Mouse (Mus musculus) forebrain, postnatal 0 days (tissue): ENCODE data around the gene Cdk2ap1. TPM values are rescaled to one million over a fixed set of nuclear protein-coding genes. Genes with fewer than 3 reads are reported as not detected.
"Not testable (repeated sequence)": the region's sequence is repeated elsewhere in the genome, so short reads cannot be mapped to it uniquely, and the experiment has no call there.

ENCODE experiments used
- ATAC-seq: fragments of 200-750 bp; cut with Nextera tagmentation; 2 replicates; pipeline ENCODE4 v1.8.0; 2017; ENCODE audit warnings: mild to moderate bottlenecking, moderate library complexity
- DNase-seq: peaks from one replicate; pipeline ENCODE4 v3.0.0-alpha.2; 2015
- H3K27ac ChIP-seq: fragments of 300-500 bp; sonication (generic); 2 replicates; pipeline ENCODE4 v1.5.1; 2014; ENCODE audit warnings: low read depth, mild to moderate bottlenecking, antibody characterized with exemption, low read length, moderate library complexity, mixed read lengths
- H3K27me3 ChIP-seq: fragments of 300-500 bp; sonication (generic); 2 replicates; pipeline ENCODE4 v1.6.1; 2014; ENCODE audit warnings: mild to moderate bottlenecking, low read length, mixed read lengths; ENCODE audit not compliant: insufficient read depth
- H3K36me3 ChIP-seq: fragments of 300-500 bp; sonication (generic); 2 replicates; pipeline ENCODE4 v1.6.1; 2014; ENCODE audit warnings: mild to moderate bottlenecking, moderate library complexity; ENCODE audit not compliant: insufficient read depth
- H3K4me1 ChIP-seq: fragments of 300-500 bp; sonication (generic); 2 replicates; pipeline ENCODE4 v1.6.1; 2014; ENCODE audit warnings: antibody characterized with exemption; ENCODE audit not compliant: insufficient read depth
- H3K4me2 ChIP-seq: fragments of 300-500 bp; sonication (generic); 2 replicates; pipeline ENCODE4 v1.6.1; 2014; ENCODE audit warnings: low read depth, mild to moderate bottlenecking, moderate library complexity
- H3K4me3 ChIP-seq: fragments of 300-500 bp; sonication (generic); 2 replicates; pipeline ENCODE4 v1.5.1; 2014; ENCODE audit warnings: low read depth, low read length, mixed read lengths
- H3K9ac ChIP-seq: fragments of 300-500 bp; sonication (generic); 2 replicates; pipeline ENCODE4 v1.6.1; 2014; ENCODE audit warnings: mild to moderate bottlenecking
- H3K9me3 ChIP-seq: fragments of 300-500 bp; sonication (generic); 2 replicates; pipeline ENCODE4 v1.6.1; 2016; ENCODE audit warnings: low read length
- CTCF ChIP-seq: sonication (generic); IDR thresholded peaks from 2 replicates; pipeline ENCODE4 v1.5.1; 2016; ENCODE audit warnings: antibody characterized with exemption, control low read depth, low read depth
- WGBS: fragments of 180-500 bp; shearing (Covaris S2); extraction: QIAGEN DNeasy Blood & Tissue Kit; methylation state at CpG from one replicate; pipeline ENCODE4 v1.1.7; 2014; 5-methylcytosine and 5-hydroxymethylcytosine counted together
- polyA plus RNA-seq: library from polyadenylated mRNA; unstranded; fragments of >200 nt; fragmentation: Nextera tagmentation; extraction: Ambion mirVana; gene quantifications from 2 replicates; pipeline ENCODE4 v1.2.1, GENCODE M21; 2015
- total RNA-seq: library from RNA; depleted of rRNA; stranded (reverse); fragments of >200 nt; gene quantifications from 2 replicates; pipeline ENCODE4 v1.2.3, GENCODE M21; 2014; rRNA removed

Cdk2ap1 gene
- total and polyA plus RNA-seq, 2 experiments from 2014 or later, result 101 to 183 TPM

- Histone ChIP-seq H3K9ac (no peak overlapping the region), H3K36me3 (peaks cover 49% of the 10 kb centered on the region), H3K27me3 (no peaks in the 10 kb centered on the region), H3K4me2 (no peak overlapping the region), H3K4me3 (no peak overlapping the region), H3K9me3 (no peaks in the 10 kb centered on the region), H3K27ac (no peak overlapping the region), H3K4me1 (no peaks in the 10 kb centered on the region)
- no peak for ATAC-seq
- no peak for DNase-seq
- 85% methylated on average over 11 of the region's 11 CpGs for WGBS
- no peak for TF ChIP-seq CTCF
Observed at GRCm38 (mm10) chr5:124315941-124316340, 46.9 kb downstream of the Cdk2ap1 start.

GRCm38 (mm10) chr5:124315498-124315897 is 47.4 kb downstream of the Cdk2ap1 start:
- no peak overlapping the region for H3K27ac ChIP-seq
- ATAC-seq (no peak), DNase-seq (no peak)
- WGBS, result 93% methylated on average over 9 of the region's 9 CpGs
- no peak overlapping the region for H3K4me2 ChIP-seq
- H3K9me3 ChIP-seq, result no peaks in the 10 kb centered on the region
- H3K27me3 ChIP-seq, result no peaks in the 10 kb centered on the region
- H3K4me1 ChIP-seq, result no peaks in the 10 kb centered on the region
- no peak overlapping the region for H3K9ac ChIP-seq
- H3K4me3 ChIP-seq, result no peak overlapping the region
- peaks cover 52% of the 10 kb centered on the region for H3K36me3 ChIP-seq
- no peak for TF ChIP-seq CTCF

GRCm38 (mm10) chr5:124310091-124310490 is 52.8 kb downstream of the Cdk2ap1 start:
- H3K27ac ChIP-seq, result no peak overlapping the region
- H3K36me3 ChIP-seq, result peaks cover 55% of the 10 kb centered on the region

GRCm38 (mm10) chr5:124309155-124309554 is 53.7 kb downstream of the Cdk2ap1 start:
- Histone ChIP-seq H3K4me3 (no peak overlapping the region), H3K9me3 (no peaks in the 10 kb centered on the region), H3K36me3 (peaks cover 50% of the 10 kb centered on the region), H3K4me1 (no peaks in the 10 kb centered on the region), H3K9ac (no peak overlapping the region), H3K27me3 (no peaks in the 10 kb centered on the region), H3K27ac (no peak overlapping the region), H3K4me2 (no peak overlapping the region)
- DNase-seq (no peak), ATAC-seq (no peak)
- 55% methylated on average over 10 of the region's 10 CpGs for WGBS
- TF ChIP-seq CTCF, result no peak

More at GRCm38 (mm10) chr5:124310091-124310490, 52.8 kb downstream of the Cdk2ap1 start:
- Histone ChIP-seq H3K9me3 (no peaks in the 10 kb centered on the region), H3K9ac (no peak overlapping the region), H3K4me1 (no peaks in the 10 kb centered on the region), H3K27me3 (no peaks in the 10 kb centered on the region), H3K4me3 (no peak overlapping the region), H3K4me2 (no peak overlapping the region)
- no peak for TF ChIP-seq CTCF
- 94% methylated on average over 11 of the region's 11 CpGs for WGBS
- no peak for ATAC-seq
- no peak for DNase-seq

GRCm38 (mm10) chr5:124302853-124303252 is 60.0 kb downstream of the Cdk2ap1 start:
- H3K9ac ChIP-seq, H3K4me2 ChIP-seq, H3K27me3 ChIP-seq, H3K27ac ChIP-seq, H3K4me1 ChIP-seq, DNase-seq, H3K4me3 ChIP-seq, ATAC-seq, H3K9me3 ChIP-seq: not testable (repeated sequence)
- WGBS, result 93% methylated on average over 6 of the region's 6 CpGs
- peaks cover 61% of the 10 kb centered on the region for H3K36me3 ChIP-seq

GRCm38 (mm10) chr5:124300132-124300531 is 62.8 kb downstream of the Cdk2ap1 start:
- no peak overlapping the region for H3K4me3 ChIP-seq
- no peak overlapping the region for H3K9ac ChIP-seq
- peaks cover 53% of the 10 kb centered on the region for H3K36me3 ChIP-seq
- H3K27me3 ChIP-seq, result no peaks in the 10 kb centered on the region
- no peak for TF ChIP-seq CTCF
- ATAC-seq (no peak), DNase-seq (no peak)
- 81% methylated on average over 4 of the region's 4 CpGs for WGBS
- no peak overlapping the region for H3K27ac ChIP-seq
- no peaks in the 10 kb centered on the region for H3K9me3 ChIP-seq
- H3K4me1 ChIP-seq, result no peaks in the 10 kb centered on the region
- H3K4me2 ChIP-seq, result no peak overlapping the region

GRCm38 (mm10) chr5:124299307-124299706 is 63.6 kb downstream of the Cdk2ap1 start:
- H3K27me3 ChIP-seq, H3K9me3 ChIP-seq, H3K9ac ChIP-seq, H3K4me3 ChIP-seq, H3K4me2 ChIP-seq, ATAC-seq, H3K27ac ChIP-seq, H3K4me1 ChIP-seq: not testable (repeated sequence)
- DNase-seq, result peak; percentile 40
- peak; percentile 69 for TF ChIP-seq CTCF
- peaks cover 55% of the 10 kb centered on the region for H3K36me3 ChIP-seq
- 61% methylated on average over 3 of the region's 4 CpGs for WGBS

- no peak for DNase-seq
- Histone ChIP-seq H3K36me3 (peaks cover 59% of the 10 kb centered on the region), H3K9me3 (no peaks in the 10 kb centered on the region), H3K4me2 (no peak overlapping the region), H3K9ac (no peak overlapping the region), H3K4me3 (no peak overlapping the region), H3K4me1 (no peaks in the 10 kb centered on the region), H3K27me3 (no peaks in the 10 kb centered on the region), H3K27ac (no peak overlapping the region)
- 93% methylated on average over 4 of the region's 4 CpGs for WGBS
- ATAC-seq, result no peak
- TF ChIP-seq CTCF, result no peak
Observed at GRCm38 (mm10) chr5:124296475-124296874, 66.4 kb downstream of the Cdk2ap1 start.

Other genes with a start within 250 kb of the Cdk2ap1 start
- gene Arl6ip4, start 247.0 kb downstream of the Cdk2ap1 start, total RNA-seq, result 36.0 and 41.9 TPM in 2 replicates
- gene Arl6ip4, start 247.0 kb downstream of the Cdk2ap1 start, polyA plus RNA-seq, result 95.6 and 98.3 TPM in 2 replicates
- 33.8 and 38.4 TPM in 2 replicates for gene Pitpnm2, start 113.3 kb downstream of the Cdk2ap1 start, total RNA-seq
- 9.2 and 10.1 TPM in 2 replicates for gene Pitpnm2, start 113.3 kb downstream of the Cdk2ap1 start, polyA plus RNA-seq
- gene Mphosph9, start 35.1 kb downstream of the Cdk2ap1 start, total RNA-seq, result 15.0 and 23.6 TPM in 2 replicates
- gene Mphosph9, start 35.1 kb downstream of the Cdk2ap1 start, polyA plus RNA-seq, result 4.5 and 7.8 TPM in 2 replicates
- 14.1 and 15.2 TPM in 2 replicates for gene 2810006K23Rik, start 35.0 kb downstream of the Cdk2ap1 start, total RNA-seq
- gene 2810006K23Rik, start 35.0 kb downstream of the Cdk2ap1 start, polyA plus RNA-seq, result 9.1 and 9.2 TPM in 2 replicates
- gene Sbno1, start 62.9 kb upstream of the Cdk2ap1 start, total RNA-seq, result 41.7 and 52.1 TPM in 2 replicates
- gene Sbno1, start 62.9 kb upstream of the Cdk2ap1 start, polyA plus RNA-seq, result 44.1 and 70.4 TPM in 2 replicates
- gene Kmt5a, start 76.8 kb upstream of the Cdk2ap1 start, total RNA-seq, result 43.4 and 45.0 TPM in 2 replicates
- 21.2 and 23.6 TPM in 2 replicates for gene Kmt5a, start 76.8 kb upstream of the Cdk2ap1 start, polyA plus RNA-seq
- gene Rilpl2, start 115.3 kb upstream of the Cdk2ap1 start, total RNA-seq, result 37.9 and 38.2 TPM in 2 replicates
- 39.4 and 41.2 TPM in 2 replicates for gene Rilpl2, start 115.3 kb upstream of the Cdk2ap1 start, polyA plus RNA-seq
- 15.9 and 16.0 TPM in 2 replicates for gene Snrnp35, start 120.1 kb upstream of the Cdk2ap1 start, total RNA-seq
- 16.6 and 17.7 TPM in 2 replicates for gene Snrnp35, start 120.1 kb upstream of the Cdk2ap1 start, polyA plus RNA-seq
- 11.8 and 14.4 TPM in 2 replicates for gene Rilpl1, start 168.3 kb upstream of the Cdk2ap1 start, total RNA-seq
- gene Rilpl1, start 168.3 kb upstream of the Cdk2ap1 start, polyA plus RNA-seq, result 9.0 and 10.0 TPM in 2 replicates
- 279 and 319 TPM in 2 replicates for gene Tmed2, start 177.6 kb upstream of the Cdk2ap1 start, total RNA-seq
- 354 and 380 TPM in 2 replicates for gene Tmed2, start 177.6 kb upstream of the Cdk2ap1 start, polyA plus RNA-seq
- gene Ddx55, start 189.8 kb upstream of the Cdk2ap1 start, total RNA-seq, result 23.2 and 24.0 TPM in 2 replicates
- gene Ddx55, start 189.8 kb upstream of the Cdk2ap1 start, polyA plus RNA-seq, result 13.6 and 20.1 TPM in 2 replicates
- gene Eif2b1, start 216.0 kb upstream of the Cdk2ap1 start, total RNA-seq, result 39.9 and 55.1 TPM in 2 replicates
- 59.3 and 64.1 TPM in 2 replicates for gene Eif2b1, start 216.0 kb upstream of the Cdk2ap1 start, polyA plus RNA-seq
- 33.2 and 38.9 TPM in 2 replicates for gene Gtf2h3, start 216.1 kb upstream of the Cdk2ap1 start, total RNA-seq
- 26.1 and 35.0 TPM in 2 replicates for gene Gtf2h3, start 216.1 kb upstream of the Cdk2ap1 start, polyA plus RNA-seq